Mouse (Mus musculus): ENCODE results near the gene Atg2a. TPM values are rescaled to one million over a fixed set of nuclear protein-coding genes. Genes with fewer than 3 reads are reported as not detected.
"Not testable (repeated sequence)": the region's sequence is repeated elsewhere in the genome, so short reads cannot be mapped to it uniquely, and the experiment has no call there.

Atg2a gene
- polyA plus RNA-seq, 1 experiment from 2014 or later = 11.6 TPM

DNA sequence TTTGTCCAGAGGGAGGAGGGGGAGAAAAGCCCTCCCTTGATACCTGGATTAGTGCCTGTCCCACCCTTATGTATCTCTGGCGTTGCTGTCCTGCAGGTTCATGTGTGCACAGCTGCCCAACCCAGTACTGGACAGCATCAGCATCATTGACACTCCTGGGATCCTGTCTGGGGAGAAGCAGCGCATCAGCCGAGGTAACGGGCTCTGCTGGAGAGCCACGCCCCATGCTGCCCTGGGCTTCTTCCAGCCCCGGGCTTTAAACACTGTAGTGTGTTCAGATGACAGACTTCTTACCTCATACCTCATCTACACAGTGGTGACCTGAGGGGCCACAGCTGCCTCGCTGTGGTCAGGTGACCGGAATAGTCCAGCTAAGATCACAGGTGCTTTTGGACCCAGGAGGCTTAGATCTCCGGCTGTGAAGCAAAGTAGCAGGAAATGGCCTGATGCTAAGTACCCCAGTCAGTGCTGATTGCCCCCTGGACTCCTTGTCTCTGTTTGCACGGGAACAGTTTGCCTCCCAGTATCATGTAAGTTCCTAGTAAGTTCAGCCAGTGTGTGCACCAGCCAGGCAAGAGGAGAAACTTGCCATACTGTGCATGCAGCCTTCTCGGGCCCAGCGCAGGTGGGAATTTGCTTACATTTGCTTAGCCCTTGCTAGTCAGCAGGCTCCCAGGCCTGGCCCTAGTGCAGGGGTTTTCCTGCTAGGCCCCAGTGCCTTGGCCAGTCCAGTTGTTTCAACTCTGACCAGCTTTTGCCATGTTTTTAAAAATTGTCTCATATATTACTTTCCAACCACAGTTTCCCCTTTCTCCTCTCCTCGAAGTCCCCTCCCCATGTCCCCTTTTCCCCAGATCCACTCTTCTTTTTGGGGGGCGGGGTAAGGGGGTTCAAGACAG is 39.9 kb downstream of the Atg2a start:
- no peak for ATAC-seq (ENCODE audit: low FRiP score)
- Histone ChIP-seq H3K4me1 (replicated peaks) (peaks cover 41% of the 10 kb centered on the region), H3K9me3 (no peaks in the 10 kb centered on the region), H3K9ac (peak overlapping the region; percentile 91; the same call in 1 of the 2 replicates), H3K27ac (no peak overlapping the region), H3K4me2 (no peak overlapping the region), H3K27me3 (no peaks in the 10 kb centered on the region), H3K4me3 (no peak overlapping the region), H3K36me3 (peaks cover 67% of the 10 kb centered on the region)
- WGBS = 87% methylated on average over 14 of the region's 14 CpGs

DNA sequence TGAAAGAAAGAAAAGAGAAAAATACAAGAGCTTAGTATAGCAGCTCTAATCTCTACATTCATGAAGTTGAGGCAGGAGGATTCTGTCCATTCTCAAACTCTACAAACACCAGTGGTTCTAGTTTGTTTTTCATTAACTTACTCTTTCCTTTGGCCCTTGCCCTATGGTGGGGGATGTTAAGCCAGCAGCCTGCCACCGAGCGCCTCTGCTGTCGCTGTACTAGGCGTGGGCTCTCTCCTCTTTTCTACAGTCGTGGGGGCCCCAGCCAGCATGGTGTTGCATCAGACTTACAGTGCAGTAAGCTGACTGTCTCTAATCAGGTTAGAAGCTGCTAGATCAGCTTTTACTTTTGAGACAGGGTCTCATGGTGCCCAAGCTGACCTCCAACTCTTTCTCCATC is 41.5 kb downstream of the Atg2a start:
- H3K9ac ChIP-seq = no peak overlapping the region
- no peak for ATAC-seq (ENCODE audit: low FRiP score)
- peaks cover 79% of the 10 kb centered on the region for H3K36me3 ChIP-seq
- no peaks in the 10 kb centered on the region for H3K9me3 ChIP-seq
- H3K4me2 ChIP-seq = no peak overlapping the region
- no peak overlapping the region for H3K4me3 ChIP-seq
- peaks cover 50% of the 10 kb centered on the region for H3K4me1 ChIP-seq (replicated peaks)
- no peaks in the 10 kb centered on the region for H3K27me3 ChIP-seq
- H3K27ac ChIP-seq = no peak overlapping the region
- 90% methylated on average over 5 of the region's 5 CpGs for WGBS

DNA sequence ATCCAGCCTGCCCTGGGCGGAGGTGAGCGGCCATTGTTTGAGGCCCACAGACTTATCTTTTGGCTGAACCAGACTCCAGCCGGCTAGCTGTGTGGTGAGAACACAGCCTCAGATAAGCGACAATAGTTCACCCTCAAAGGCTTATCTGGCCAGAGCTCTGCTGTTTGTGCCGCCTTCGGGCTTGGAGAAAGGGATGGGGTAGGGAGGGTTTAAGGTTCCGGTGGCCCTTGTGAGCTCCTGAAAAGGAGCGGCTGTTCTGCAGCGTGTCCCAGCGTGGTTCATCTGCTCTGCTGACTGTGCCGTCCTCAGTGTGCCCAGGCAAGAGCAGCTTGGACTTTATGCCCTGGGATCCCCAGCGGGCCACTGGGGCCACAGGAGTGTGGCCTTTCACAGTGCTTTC is 43.0 kb downstream of the Atg2a start:
- H3K4me3 ChIP-seq = no peak overlapping the region
- H3K36me3 ChIP-seq = peaks cover 87% of the 10 kb centered on the region
- no peak overlapping the region for H3K27ac ChIP-seq
- no peak for ATAC-seq (ENCODE audit: low FRiP score)
- no peak overlapping the region for H3K9ac ChIP-seq
- WGBS = 90% methylated on average over 12 of the region's 12 CpGs
- H3K27me3 ChIP-seq = no peaks in the 10 kb centered on the region
- peaks cover 38% of the 10 kb centered on the region for H3K4me1 ChIP-seq (replicated peaks)
- no peaks in the 10 kb centered on the region for H3K9me3 ChIP-seq
- no peak overlapping the region for H3K4me2 ChIP-seq

- peaks cover 31% of the 10 kb centered on the region for H3K4me1 ChIP-seq (replicated peaks)
- 83% methylated on average over 8 of the region's 8 CpGs for WGBS
- no peak overlapping the region for H3K9ac ChIP-seq
- H3K36me3 ChIP-seq = peaks cover 89% of the 10 kb centered on the region
- no peak overlapping the region for H3K4me2 ChIP-seq
- no peaks in the 10 kb centered on the region for H3K27me3 ChIP-seq
- ATAC-seq (ENCODE audit: low FRiP score) = no peak
- H3K9me3 ChIP-seq = no peaks in the 10 kb centered on the region
- H3K27ac ChIP-seq = no peak overlapping the region
- H3K4me3 ChIP-seq = no peak overlapping the region
Measured at GRCm38 (mm10) chr19:6285226-6285625, 43.8 kb downstream of the Atg2a start.

GRCm38 (mm10) chr19:6285632-6286433 is 44.4 kb downstream of the Atg2a start:
- 83% methylated on average over 7 of the region's 7 CpGs for WGBS
- peaks cover 25% of the 10 kb centered on the region for H3K4me1 ChIP-seq (replicated peaks)
- H3K4me3 ChIP-seq = no peak overlapping the region
- H3K36me3 ChIP-seq = peaks cover 84% of the 10 kb centered on the region
- no peak overlapping the region for H3K4me2 ChIP-seq
- 0 out of 2 replicates have a peak overlapping the region, but pooled peaks have one; percentile 15 for H3K9ac ChIP-seq
- H3K27ac ChIP-seq = no peak overlapping the region
- no peaks in the 10 kb centered on the region for H3K9me3 ChIP-seq
- no peaks in the 10 kb centered on the region for H3K27me3 ChIP-seq
- ATAC-seq (ENCODE audit: low FRiP score) = no peak

DNA sequence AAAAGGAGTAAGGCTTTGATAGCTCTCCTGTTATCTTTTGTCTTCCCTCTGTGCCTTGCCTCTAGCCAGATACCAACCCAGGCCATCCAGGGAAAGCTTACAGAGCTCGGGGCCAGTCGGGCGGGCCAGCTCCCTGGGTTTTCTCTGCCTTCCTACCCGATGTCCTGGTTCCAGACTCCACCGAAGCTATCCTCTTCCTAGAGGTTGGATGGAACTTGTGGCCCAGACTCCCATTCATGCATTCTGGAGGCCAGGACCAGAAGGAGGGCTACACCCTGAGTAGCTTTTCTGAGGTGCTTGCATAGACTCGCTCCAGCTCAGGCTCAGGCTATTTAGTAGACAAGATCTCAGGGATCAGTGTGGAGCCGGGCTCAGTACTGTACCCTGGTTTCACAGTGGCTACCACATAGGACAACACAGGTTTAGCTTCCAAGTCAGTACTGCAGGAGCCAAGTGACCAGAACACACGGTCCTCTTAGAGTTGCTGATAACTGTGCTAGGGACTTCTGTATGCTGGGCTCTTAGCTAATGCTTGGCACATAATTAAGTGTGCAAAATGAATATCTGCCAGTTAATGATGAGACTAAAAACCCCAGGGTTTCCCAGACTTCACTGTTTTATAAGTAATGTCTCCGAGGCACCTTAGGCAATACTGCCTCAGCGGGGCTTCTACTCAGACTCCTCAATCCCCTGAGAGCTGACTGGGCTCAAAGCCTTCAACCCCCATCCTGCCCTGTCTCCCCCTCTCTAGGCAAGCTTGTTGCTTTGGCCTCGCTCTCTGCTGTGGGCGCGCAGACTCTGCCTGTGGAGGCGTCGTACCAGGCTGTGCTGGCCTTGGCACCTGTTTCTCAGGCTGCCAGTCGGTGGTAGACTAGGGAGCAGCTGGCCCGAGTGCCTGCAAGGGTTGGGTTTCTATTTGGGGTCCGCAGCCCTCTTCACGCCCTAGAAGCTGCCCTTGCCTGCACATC is 45.2 kb downstream of the Atg2a start:
- peaks cover 25% of the 10 kb centered on the region for H3K4me1 ChIP-seq (replicated peaks)
- H3K9ac ChIP-seq = peak overlapping the region; percentile 39; the same call in 1 of the 2 replicates
- ATAC-seq (ENCODE audit: low FRiP score) = no peak
- H3K27ac ChIP-seq = no peak overlapping the region
- H3K36me3 ChIP-seq = peaks cover 84% of the 10 kb centered on the region
- no peaks in the 10 kb centered on the region for H3K27me3 ChIP-seq
- H3K4me2 ChIP-seq = no peak overlapping the region
- H3K9me3 ChIP-seq = no peaks in the 10 kb centered on the region
- H3K4me3 ChIP-seq = no peak overlapping the region
- 90% methylated on average over 19 of the region's 19 CpGs for WGBS

DNA sequence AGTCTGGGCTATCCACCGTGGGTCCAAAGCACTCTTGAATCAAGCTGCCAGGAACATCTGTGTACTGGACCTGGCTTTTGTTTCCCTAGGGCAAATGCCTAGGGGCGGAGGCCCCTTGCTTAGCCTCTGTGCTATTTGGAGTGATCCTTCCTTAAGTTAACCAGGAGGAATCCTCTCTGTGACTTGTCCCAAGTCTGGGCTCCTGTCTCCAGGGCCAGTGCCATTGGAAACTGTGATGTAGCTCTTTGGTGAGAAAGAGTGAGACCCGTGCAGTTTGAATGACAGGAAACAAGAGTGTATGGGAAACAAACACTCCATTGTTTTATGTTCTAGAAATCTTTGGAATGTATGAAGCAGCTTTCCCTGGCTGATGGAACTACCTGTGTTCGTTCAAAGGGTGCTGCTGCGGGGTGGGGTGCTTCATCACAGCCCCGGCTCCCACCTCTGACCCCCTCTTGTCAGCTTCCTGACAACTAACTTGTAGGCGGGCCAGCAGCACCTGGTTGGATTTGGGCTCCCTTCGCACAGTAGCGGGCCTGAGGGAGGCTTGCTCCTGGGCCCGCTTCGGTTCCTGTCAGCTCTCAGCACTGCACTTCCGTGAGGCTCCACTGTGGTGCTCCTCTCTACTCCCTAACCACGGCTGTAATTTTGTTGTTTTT is 46.9 kb downstream of the Atg2a start:
- Histone ChIP-seq H3K27me3 (no peaks in the 10 kb centered on the region), H3K9ac (no peak overlapping the region), H3K4me2 (no peak overlapping the region), H3K27ac (peak overlapping the region; percentile 35; the same call in 1 of the 2 replicates), H3K4me1 (replicated peaks) (peaks cover 25% of the 10 kb centered on the region), H3K4me3 (no peak overlapping the region), H3K36me3 (peaks cover 81% of the 10 kb centered on the region), H3K9me3 (no peaks in the 10 kb centered on the region)
- 81% methylated on average over 13 of the region's 13 CpGs for WGBS
- no peak for ATAC-seq (ENCODE audit: low FRiP score)

- Histone ChIP-seq H3K9me3 (no peaks in the 10 kb centered on the region), H3K4me1 (replicated peaks) (peaks cover 25% of the 10 kb centered on the region), H3K27me3 (no peaks in the 10 kb centered on the region), H3K4me2 (no peak overlapping the region), H3K9ac (no peak overlapping the region), H3K4me3 (no peak overlapping the region), H3K27ac (no peak overlapping the region), H3K36me3 (peaks cover 81% of the 10 kb centered on the region)
- ATAC-seq (ENCODE audit: low FRiP score) = no peak
- 94% methylated on average over 14 of the region's 14 CpGs for WGBS
Measured at GRCm38 (mm10) chr19:6289696-6290238, 48.3 kb downstream of the Atg2a start.

GRCm38 (mm10) chr19:6290720-6291116 is 49.2 kb downstream of the Atg2a start:
- not testable (repeated sequence) for H3K4me2 ChIP-seq; H3K27me3 ChIP-seq; H3K4me3 ChIP-seq; H3K9ac ChIP-seq; H3K9me3 ChIP-seq; ATAC-seq (ENCODE audit: low FRiP score); H3K27ac ChIP-seq
- WGBS = 91% methylated on average over 5 of the region's 6 CpGs
- Histone ChIP-seq H3K4me1 (replicated peaks) (peaks cover 25% of the 10 kb centered on the region), H3K36me3 (peaks cover 81% of the 10 kb centered on the region)

DNA sequence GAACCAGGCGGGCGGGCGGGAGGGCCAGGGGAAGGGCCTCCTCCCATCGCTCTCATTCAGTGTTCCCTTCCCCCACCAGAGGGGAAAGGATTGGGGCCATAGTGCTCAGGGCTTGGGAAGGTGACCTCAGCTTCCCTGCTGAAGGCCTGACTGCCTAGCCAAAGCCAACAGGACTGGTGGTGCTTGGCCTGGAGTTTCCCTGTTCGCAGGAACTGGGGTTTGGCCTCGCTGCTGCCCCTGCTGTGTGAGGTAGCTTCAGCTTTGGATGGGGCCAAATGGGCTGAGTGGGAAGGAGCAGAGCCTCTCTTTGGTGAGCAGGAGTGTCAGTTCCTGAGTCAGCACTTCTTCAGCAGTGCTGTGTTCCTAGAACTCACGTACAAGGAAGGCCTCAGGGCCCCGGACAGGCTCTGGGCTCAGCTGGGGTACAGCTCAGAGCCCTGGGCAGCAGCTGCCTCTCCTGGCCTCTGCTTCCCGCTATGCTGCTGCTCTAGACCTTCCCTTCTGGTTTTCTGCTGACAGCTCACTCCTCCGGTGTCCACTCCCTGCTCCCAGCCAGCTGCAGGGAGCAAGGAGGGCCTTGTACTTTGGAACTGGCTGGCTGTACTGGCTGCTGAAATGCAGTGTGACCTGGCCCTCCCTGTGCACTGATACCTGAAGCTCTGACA is 49.8 kb downstream of the Atg2a start:
- Histone ChIP-seq H3K4me1 (replicated peaks) (peaks cover 24% of the 10 kb centered on the region), H3K27me3 (no peaks in the 10 kb centered on the region), H3K36me3 (peaks cover 81% of the 10 kb centered on the region), H3K9ac (peak overlapping the region; percentile 46; the same call in 1 of the 2 replicates), H3K9me3 (no peaks in the 10 kb centered on the region), H3K4me2 (no peak overlapping the region), H3K27ac (no peak overlapping the region), H3K4me3 (no peak overlapping the region)
- no peak for ATAC-seq (ENCODE audit: low FRiP score)
- WGBS = 81% methylated on average over 8 of the region's 10 CpGs

DNA sequence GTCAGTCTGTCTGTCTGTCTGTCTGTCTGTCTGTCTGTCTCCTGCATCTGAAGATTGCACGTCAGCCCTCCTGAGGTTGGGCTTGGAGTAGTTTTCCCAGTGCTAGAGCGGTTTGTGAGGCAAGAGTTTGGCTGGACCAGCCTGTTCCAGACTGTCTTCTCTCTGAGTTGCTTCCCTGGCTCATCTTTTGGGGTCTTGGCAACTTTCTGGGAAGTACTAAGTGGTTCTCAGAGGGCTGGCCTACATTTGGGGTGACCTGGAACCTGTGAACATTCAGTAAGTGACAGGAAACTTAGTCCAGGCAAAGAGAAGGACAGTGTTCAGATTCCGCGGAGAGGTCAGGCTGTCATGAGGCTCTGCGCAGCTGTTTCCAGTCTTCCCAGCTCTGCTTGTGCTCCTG is 50.8 kb downstream of the Atg2a start:
- H3K9me3 ChIP-seq = no peaks in the 10 kb centered on the region
- H3K4me1 ChIP-seq (replicated peaks) = peaks cover 14% of the 10 kb centered on the region
- H3K9ac ChIP-seq = no peak overlapping the region
- no peaks in the 10 kb centered on the region for H3K27me3 ChIP-seq
- ATAC-seq (ENCODE audit: low FRiP score) = no peak
- no peak overlapping the region for H3K27ac ChIP-seq
- WGBS = 89% methylated on average over 5 of the region's 5 CpGs
- H3K4me3 ChIP-seq = no peak overlapping the region
- no peak overlapping the region for H3K4me2 ChIP-seq
- peaks cover 81% of the 10 kb centered on the region for H3K36me3 ChIP-seq
